Mouse (Mus musculus): ENCODE measurements around the gene Zmynd8.

- TF ChIP-seq GATA1 (IDR thresholded peaks at IDR 0.05; ENCODE audit: low read length) (no peak), TAL1 (IDR thresholded peaks at IDR 0.05; ENCODE audit: low read length) (no peak)
These were observed 41.4 kb downstream of the Zmynd8 start for GRCm38 (mm10) chr2:165857395-165857831.
